Mouse (Mus musculus) cerebellum, adult 2 months (tissue): ENCODE measurements at regions not wholly inside any gene's neighbourhood (a gene's known extent, or its start where the extent isn't known, plus 50 kb on each side); places are given as distances from the start of the nearest gene placed in this dataset.

Experiments
- DNase-seq, 2 experiments: peaks; one replicate each; pipeline ENCODE4 v3.0.0; 2021
- H3K27ac ChIP-seq: fragments of 200-500 bp; 2 replicates; pipeline ENCODE4 v1.5.1; 2012; ENCODE audit warnings: low read length, control low read depth, inconsistent platforms; ENCODE audit not compliant: insufficient read depth
- H3K27me3 ChIP-seq: fragments of 200-500 bp; 2 replicates; pipeline ENCODE4 v1.6.1; 2012; ENCODE audit warnings: inconsistent platforms, mild to moderate bottlenecking, low read length, moderate library complexity; ENCODE audit not compliant: control insufficient read depth, insufficient read depth
- H3K4me1 ChIP-seq: fragments of 200-500 bp; 2 replicates; pipeline ENCODE4 v1.6.1; 2011; ENCODE audit warnings: low read length; ENCODE audit not compliant: control insufficient read depth, insufficient read depth
- H3K4me3 ChIP-seq: fragments of 200-500 bp; replicated peaks from 2 replicates; pipeline ENCODE3; 2011; ENCODE audit warnings: mild to moderate bottlenecking, low read depth, low read length, control low read depth; ENCODE audit not compliant: insufficient read depth
- CTCF ChIP-seq: fragments of 200-500 bp; IDR thresholded peaks from 2 replicates; pipeline ENCODE4 v1.5.1; 2011; ENCODE audit warnings: low read depth, mild to moderate bottlenecking, control low read depth, low read length, moderate library complexity, borderline replicate concordance; ENCODE audit not compliant: insufficient read depth
- POLR2A ChIP-seq: fragments of 200-500 bp; IDR thresholded peaks from 2 replicates; pipeline ENCODE4 v1.6.1; 2011; ENCODE audit warnings: low read length, control low read depth, borderline replicate concordance; ENCODE audit not compliant: insufficient read depth
- WGBS: fragments of 180-500 bp; shearing (Covaris S2); methylation state at CpG from one replicate; pipeline ENCODE4 v1.1.7; 2018; 5-methylcytosine and 5-hydroxymethylcytosine counted together

DNA sequence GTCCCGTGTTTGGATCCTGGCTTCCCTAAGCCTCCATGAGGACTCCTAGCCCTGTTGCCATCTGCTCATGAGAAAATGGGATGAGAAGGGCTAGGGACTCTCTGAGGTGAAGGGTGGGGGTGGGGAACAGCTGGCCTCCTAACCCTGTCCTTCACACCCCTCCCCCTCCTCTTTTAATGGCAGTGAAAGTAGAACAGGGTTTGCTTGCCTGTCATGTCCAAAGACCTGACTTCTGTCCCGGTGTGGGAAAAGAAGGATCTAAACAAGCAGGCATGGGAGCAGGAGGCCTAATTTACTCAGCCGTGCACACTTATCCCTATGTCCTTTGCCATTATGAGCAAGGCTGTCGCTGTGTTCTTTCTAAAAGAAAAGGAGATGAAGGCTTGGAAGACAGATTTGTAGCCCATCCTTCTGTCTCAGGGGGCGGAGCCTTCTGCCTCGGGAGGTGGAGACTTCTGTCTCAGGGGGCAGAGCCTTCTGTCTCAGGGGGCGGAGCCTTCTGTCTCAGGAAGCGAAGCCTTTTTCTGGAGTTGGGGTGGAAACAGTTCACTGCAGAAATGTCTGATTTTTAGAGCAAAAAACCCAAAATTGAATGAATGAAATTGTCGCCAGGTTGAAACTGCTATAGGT lies 66.4 kb downstream of the Cmpk2 start:
- WGBS = 67% methylated on average over 9 of the region's 9 CpGs

DNA sequence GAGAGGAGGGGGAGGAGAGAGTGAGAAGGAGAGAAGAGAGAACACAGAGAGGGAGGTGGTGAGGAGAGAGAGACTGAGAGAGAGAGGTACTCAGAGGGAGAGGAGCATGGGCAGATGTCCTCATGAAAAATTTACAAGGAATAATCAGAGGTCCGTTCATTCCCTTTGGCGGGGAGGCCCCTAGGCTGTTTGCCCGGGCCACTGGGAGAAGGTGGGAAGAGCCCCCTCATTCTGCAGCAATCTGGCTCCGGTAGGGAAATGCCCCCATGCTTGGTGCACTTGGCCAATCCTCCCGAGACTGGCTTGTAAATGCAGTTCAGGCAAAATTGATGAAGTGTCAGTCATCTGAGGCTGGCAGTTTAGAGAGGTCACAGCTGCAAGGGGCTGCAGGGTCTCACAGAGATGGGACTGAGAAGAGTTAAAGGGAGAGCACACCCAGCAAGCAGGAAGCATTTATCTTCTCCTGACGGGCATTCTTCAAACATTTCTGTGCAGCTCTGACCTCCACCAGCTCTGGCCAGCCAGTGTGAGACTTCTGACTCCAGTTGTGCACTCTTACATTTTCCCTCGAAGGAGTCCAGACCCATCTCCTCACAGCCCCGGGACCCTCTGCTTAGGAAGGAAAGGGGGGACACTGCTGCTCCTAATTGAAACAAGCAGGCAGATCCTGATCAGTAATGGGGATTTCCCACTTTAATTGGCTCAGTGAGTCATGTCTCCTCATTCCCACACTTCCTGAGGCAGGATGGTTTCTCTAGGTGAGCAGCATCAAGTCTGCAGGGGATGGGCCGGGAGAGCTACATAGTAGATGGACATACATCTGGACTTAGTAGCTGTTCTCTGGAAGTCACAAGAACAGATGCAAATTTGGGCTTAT lies 65.5 kb downstream of the Cmpk2 start:
- no peaks in the 10 kb centered on the region for H3K4me1 ChIP-seq
- DNase-seq = no peak
- no peak overlapping the region for H3K4me3 ChIP-seq
- TF ChIP-seq POLR2A (no peak), CTCF (no peak)
- no peak overlapping the region for H3K27ac ChIP-seq
- H3K27me3 ChIP-seq = no peaks in the 10 kb centered on the region
- 29% methylated on average over 9 of the region's 9 CpGs for WGBS

More for the DNA sequence above, 66.4 kb downstream of the Cmpk2 start:
- no peak for TF ChIP-seq POLR2A
- TF ChIP-seq CTCF = no peak
- H3K4me3 ChIP-seq = no peak overlapping the region
- no peak for DNase-seq
- H3K4me1 ChIP-seq = no peaks in the 10 kb centered on the region
- no peak overlapping the region for H3K27ac ChIP-seq
- no peaks in the 10 kb centered on the region for H3K27me3 ChIP-seq

DNA sequence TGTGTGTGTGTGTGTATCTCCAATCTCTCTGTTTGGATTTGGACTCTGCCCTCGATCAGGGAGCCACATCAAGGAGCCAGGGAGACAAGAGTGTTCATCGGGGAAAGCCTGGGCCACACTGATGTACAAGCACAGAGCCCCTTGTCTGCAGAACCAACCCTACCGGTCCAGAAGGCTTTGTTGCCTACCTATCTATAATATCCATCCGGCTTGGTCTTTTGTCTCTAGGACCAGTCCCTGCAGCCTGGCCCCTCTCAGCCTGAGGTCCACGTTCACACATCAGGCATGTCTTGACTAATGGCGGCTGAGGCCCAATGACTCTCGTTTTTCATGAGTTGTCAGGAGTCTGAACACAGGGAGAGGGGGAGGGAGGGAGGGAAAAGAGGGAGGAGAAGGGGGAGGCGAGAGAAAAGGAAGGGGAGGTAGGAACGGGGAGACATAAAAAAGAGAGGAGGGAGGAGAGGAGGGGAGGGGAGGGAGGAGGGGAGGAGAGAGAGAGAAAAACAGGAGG lies 64.7 kb downstream of the Cmpk2 start:
- no peak for DNase-seq
- H3K4me1 ChIP-seq = no peaks in the 10 kb centered on the region
- no peak overlapping the region for H3K4me3 ChIP-seq
- H3K27me3 ChIP-seq = no peaks in the 10 kb centered on the region
- no peak for TF ChIP-seq CTCF
- no peak for TF ChIP-seq POLR2A
- H3K27ac ChIP-seq = no peak overlapping the region
- 54% methylated on average over 9 of the region's 9 CpGs for WGBS

DNA sequence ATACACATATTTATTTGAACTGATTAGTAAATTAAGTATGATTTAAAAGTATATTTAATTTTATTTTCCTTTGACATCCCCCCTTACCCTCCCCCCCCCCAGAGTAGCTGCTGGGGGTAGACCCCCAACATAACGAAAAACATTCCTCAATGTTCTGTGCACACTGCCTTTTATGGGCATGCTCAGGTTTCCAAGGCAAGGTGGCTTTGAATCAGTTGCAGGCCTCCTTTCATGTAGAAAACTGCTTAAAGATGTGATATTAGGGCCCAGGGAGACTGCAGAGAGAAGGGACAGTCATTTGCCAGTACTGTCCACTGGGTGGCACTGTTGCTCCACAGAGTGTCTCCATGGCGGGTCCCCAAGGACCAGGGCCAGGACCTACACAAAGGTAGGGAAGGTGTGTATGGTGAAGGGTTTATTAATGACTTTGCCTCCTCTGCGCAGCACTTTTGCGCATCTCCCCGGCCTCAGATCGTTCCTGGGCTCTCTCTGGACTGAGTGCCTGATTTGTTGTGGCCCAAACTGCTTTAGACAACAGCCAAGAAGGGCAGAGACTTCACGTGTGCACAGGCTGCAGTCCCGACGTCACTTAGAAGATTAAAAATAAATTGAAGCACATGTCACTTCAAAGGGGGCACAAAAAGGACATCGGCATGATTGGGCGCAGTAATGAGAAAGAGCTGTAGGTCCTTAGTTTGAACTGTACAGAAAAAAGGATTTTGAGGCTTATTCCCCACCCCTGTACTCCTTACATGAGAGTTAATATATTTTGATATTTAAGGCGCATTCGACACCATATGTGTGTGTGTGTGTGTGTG lies 64.0 kb downstream of the Cmpk2 start:
- Histone ChIP-seq H3K27ac (no peak overlapping the region), H3K4me3 (no peak overlapping the region), H3K4me1 (no peaks in the 10 kb centered on the region), H3K27me3 (no peaks in the 10 kb centered on the region)
- no peak for TF ChIP-seq POLR2A
- peak; percentile 99 for TF ChIP-seq CTCF
- peak; percentile 66 to 83 for DNase-seq
- WGBS = 28% methylated on average over 13 of the region's 13 CpGs

DNA sequence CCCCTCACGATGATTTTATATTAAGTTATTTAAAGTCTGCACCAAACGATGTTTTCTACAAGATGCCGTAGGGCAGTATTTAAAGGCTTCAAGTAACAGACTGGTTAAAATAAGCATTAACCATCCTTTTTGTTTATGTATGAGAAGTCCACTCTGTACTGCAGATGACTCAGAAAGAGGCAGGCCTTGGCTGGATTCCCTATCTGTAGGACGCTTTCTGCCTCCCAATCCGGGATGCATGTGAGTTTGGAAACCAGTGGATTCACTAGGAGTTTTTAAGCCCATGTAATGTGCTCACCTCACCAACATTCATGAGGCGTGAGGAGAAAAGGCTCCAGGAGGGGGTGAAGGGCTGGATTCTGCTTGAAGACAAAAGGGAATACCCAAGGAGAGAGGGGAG lies 63.1 kb downstream of the Cmpk2 start:
- Histone ChIP-seq H3K4me3 (no peak overlapping the region), H3K4me1 (no peaks in the 10 kb centered on the region), H3K27me3 (no peaks in the 10 kb centered on the region), H3K27ac (no peak overlapping the region)
- no peak for DNase-seq
- 77% methylated on average over 6 of the region's 6 CpGs for WGBS
- no peak for TF ChIP-seq POLR2A
- TF ChIP-seq CTCF = no peak
